Comparison of ENCODE assay signal across 14 mouse cellular contexts in genomic region chr3:121480030-121480960, GRCm38 (mm10). TPM values are rescaled to one million over a fixed set of nuclear protein-coding genes. Genes with fewer than 3 reads are reported as not detected.
A peak's percentile ranks its signal among the peaks of the same experiment; 100 is the strongest.
DNase-seq lines count a peak whose midpoint lies in the region; ATAC-seq lines count a peak whose summit lies in the region.
"Had no signal": no experiment of that assay in that cellular context is flagged by ENCODE, and none has a peak within 500 bp of the region (broad histone marks: within the 10 kb centered on the region; RNA-seq: fewer than 3 reads in every experiment).

No protein-coding gene starts in this region.

- no peak overlapping the region for H3K4me3 ChIP-seq in heart, embryonic 10.5 days
- H3K4me3 ChIP-seq in heart, embryonic 12.5 days = no peak overlapping the region
- no peak overlapping the region for H3K4me3 ChIP-seq in hindbrain, embryonic 13.5 days
- H3K4me3 ChIP-seq: heart, embryonic 13.5 days had no signal

- no peak for ATAC-seq in heart, embryonic 12.5 days (ENCODE audit: insufficient number of reproducible peaks, low FRiP score)
- no peak for ATAC-seq in hindbrain, embryonic 13.5 days (ENCODE audit: low FRiP score)
- peak; percentile 53 for ATAC-seq in megakaryocyte progenitor cell, adult 5-6 weeks (replicated peaks; ENCODE audit: poor library complexity)

- H3K9ac ChIP-seq in heart, embryonic 12.5 days = no peak overlapping the region
- peak overlapping the region; percentile 20; the same call in 1 of the 2 replicates for H3K9ac ChIP-seq in hindbrain, embryonic 13.5 days
- H3K9ac ChIP-seq: heart, embryonic 13.5 days had no signal

- peaks cover 43% of the 10 kb centered on the region for H3K4me1 ChIP-seq in heart, embryonic 10.5 days
- peaks cover 34% of the 10 kb centered on the region for H3K4me1 ChIP-seq in heart, embryonic 12.5 days (replicated peaks)
- peaks cover 48% of the 10 kb centered on the region for H3K4me1 ChIP-seq in hindbrain, embryonic 13.5 days (replicated peaks)

- H3K27ac ChIP-seq in heart, embryonic 10.5 days = peak overlapping the region; percentile 39; the same call in 1 of the 2 replicates
- H3K27ac ChIP-seq in heart, embryonic 12.5 days (ENCODE audit: poor library complexity, severe bottlenecking) = no peak overlapping the region
- H3K27ac ChIP-seq in hindbrain, embryonic 13.5 days = peak overlapping the region; percentile 40
- H3K27ac ChIP-seq: heart, embryonic 13.5 days had no signal

- H3K36me3 ChIP-seq in heart, embryonic 10.5 days = no peaks in the 10 kb centered on the region
- no peaks in the 10 kb centered on the region for H3K36me3 ChIP-seq in heart, embryonic 12.5 days
- no peaks in the 10 kb centered on the region for H3K36me3 ChIP-seq in hindbrain, embryonic 13.5 days
- H3K36me3 ChIP-seq: heart, embryonic 13.5 days had no signal

- no peak for DNase-seq in heart, embryonic 10.5 days (ENCODE audit: low spot score)
- DNase-seq in retina, postnatal 1 day = peak; percentile 76
- no peak for DNase-seq in kidney, adult 18-20 months
- DNase-seq in cerebellum, adult 11-12 months = no peak
- no peak for DNase-seq in embryo, embryonic 9.5 days (ENCODE audit: extremely low spot score)
- DNase-seq: adrenal gland, postnatal 36 days; cerebellum, postnatal 25 days; kidney, adult 11 months; thymus, postnatal 4 days had no signal

- no peak overlapping the region for H3K4me2 ChIP-seq in heart, embryonic 12.5 days
- no peak overlapping the region for H3K4me2 ChIP-seq in hindbrain, embryonic 13.5 days
- H3K4me2 ChIP-seq: heart, embryonic 13.5 days had no signal

- 57% methylated on average over 26 of the region's 26 CpGs for WGBS in heart, embryonic 10.5 days
- 56% methylated on average over 26 of the region's 26 CpGs for WGBS in heart, embryonic 12.5 days
- WGBS in hindbrain, embryonic 13.5 days = 47% methylated on average over 26 of the region's 26 CpGs

- no peaks in the 10 kb centered on the region for H3K9me3 ChIP-seq in heart, embryonic 10.5 days
- H3K9me3 ChIP-seq in heart, embryonic 12.5 days (replicated peaks) = no peaks in the 10 kb centered on the region
- no peaks in the 10 kb centered on the region for H3K9me3 ChIP-seq in hindbrain, embryonic 13.5 days
- H3K9me3 ChIP-seq: heart, embryonic 13.5 days had no signal

- peaks cover 6% of the 10 kb centered on the region; the same call in 1 of the 2 replicates for H3K27me3 ChIP-seq in heart, embryonic 10.5 days (ENCODE audit: insufficient read depth, poor library complexity, severe bottlenecking)
- peaks cover 6% of the 10 kb centered on the region; the same call in 1 of the 2 replicates for H3K27me3 ChIP-seq in heart, embryonic 12.5 days (replicated peaks)
- 0 out of 2 replicates have a peak, but pooled peaks cover 4% of the 10 kb centered on the region for H3K27me3 ChIP-seq in hindbrain, embryonic 13.5 days

RNA-seq across cellular contexts. Expression of gene Slc44a3, which starts 51.9 kb away (rescaled TPM):
- 1.1 and 1.3 TPM in 2 replicates for polyA plus RNA-seq in heart, embryonic 10.5 days (2016; fragmentation: Nextera tagmentation; extraction: Ambion mirVana)
- polyA plus RNA-seq in heart, embryonic 12.5 days (2016; fragmentation: Nextera tagmentation; extraction: Ambion mirVana) = 0.55 and 1.1 TPM in 2 replicates
- polyA plus RNA-seq in hindbrain, embryonic 13.5 days (2015; fragmentation: Nextera tagmentation; extraction: Ambion mirVana) = 0.78 and 1.3 TPM in 2 replicates
- total RNA-seq in megakaryocyte progenitor cell, adult 5-6 weeks (2015) = 0.30 TPM in 1 of 2 replicates, not detected in the other
- total RNA-seq in megakaryocyte progenitor cell, adult 5-6 weeks (2017) = 0.03 TPM in 1 of 2 replicates, not detected in the other
- total RNA-seq: layer of hippocampus, postnatal 25 days had no signal

RNA-seq across cellular contexts. Expression of gene Cnn3, which starts 54.0 kb away (rescaled TPM):
- polyA plus RNA-seq in heart, embryonic 10.5 days (2016; fragmentation: Nextera tagmentation; extraction: Ambion mirVana) = 493 and 655 TPM in 2 replicates
- 455 and 460 TPM in 2 replicates for polyA plus RNA-seq in heart, embryonic 12.5 days (2016; fragmentation: Nextera tagmentation; extraction: Ambion mirVana)
- polyA plus RNA-seq in hindbrain, embryonic 13.5 days (2015; fragmentation: Nextera tagmentation; extraction: Ambion mirVana) = 633 and 654 TPM in 2 replicates
- 38.8 and 43.0 TPM in 2 replicates for total RNA-seq in megakaryocyte progenitor cell, adult 5-6 weeks (2015)
- total RNA-seq in megakaryocyte progenitor cell, adult 5-6 weeks (2017) = 21.2 and 28.5 TPM in 2 replicates
